Mouse (Mus musculus) ES-E14 (cell line): ENCODE data around the gene Def8.

Experiments
- MAFK ChIP-seq: IDR thresholded peaks from 2 replicates; pipeline ENCODE4 v1.6.1; 2014; ENCODE audit warnings: mild to moderate bottlenecking, low read depth, low read length, inconsistent platforms; ENCODE audit not compliant: insufficient read depth
- ZNF384 ChIP-seq: IDR thresholded peaks from 2 replicates; pipeline ENCODE4 v1.6.1; 2012; ENCODE audit warnings: low read depth, low read length, inconsistent platforms

- no peak for TF ChIP-seq MAFK
- TF ChIP-seq ZNF384 = no peak
These were observed 49.1 kb upstream of the Def8 start for GRCm38 (mm10) chr8:123374239-123374578.
